Mouse (Mus musculus): ENCODE data around the gene Phospho2.

DNA sequence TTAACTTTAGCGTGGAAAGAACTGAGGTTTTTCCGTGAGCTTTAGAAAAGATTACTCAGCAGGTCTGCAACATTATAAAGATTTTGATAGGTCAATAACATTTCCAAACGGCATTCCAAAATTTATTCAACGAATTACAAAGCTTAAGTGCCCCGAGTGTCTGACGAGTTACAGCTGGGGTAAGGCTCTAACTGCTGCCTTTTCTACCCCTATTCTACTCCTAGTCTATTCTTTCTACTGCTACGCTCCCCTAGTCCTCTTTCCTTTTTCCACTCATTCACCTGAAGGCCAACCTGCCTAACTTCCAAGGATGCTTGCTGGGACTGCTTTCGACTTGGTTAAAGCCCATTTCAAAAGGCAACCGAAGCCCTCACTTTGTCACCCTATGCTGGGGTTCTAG, 449 bp upstream of the Phospho2 start:
- TF ChIP-seq CTCF (IDR thresholded peaks at IDR 0.05; ENCODE audit: control insufficient read depth, insufficient read depth, insufficient replicate concordance, low read depth, low read length) = no peak
- no peak for TF ChIP-seq POLR2A (IDR thresholded peaks at IDR 0.05; ENCODE audit: control insufficient read depth, low read depth, low read length)

Data from testis, adult 2 months (tissue).